Mouse (Mus musculus) brain, embryonic 14.5 days (tissue): ENCODE results near the gene Galnt14.

Experiments used
- CTCF ChIP-seq: fragments of 200-500 bp; IDR thresholded peaks from 2 replicates; pipeline ENCODE4 v1.5.1; 2012; ENCODE audit warnings: inconsistent platforms, mild to moderate bottlenecking, moderate library complexity, borderline replicate concordance; ENCODE audit not compliant: insufficient read depth, insufficient read length; ENCODE audit errors: extremely low read depth
- POLR2A ChIP-seq: fragments of 200-500 bp; IDR thresholded peaks from 2 replicates; pipeline ENCODE4 v1.6.1; 2012; ENCODE audit warnings: mild to moderate bottlenecking, inconsistent platforms, borderline replicate concordance; ENCODE audit not compliant: poor library complexity, insufficient read depth, insufficient read length, severe bottlenecking; ENCODE audit errors: extremely low read depth

DNA sequence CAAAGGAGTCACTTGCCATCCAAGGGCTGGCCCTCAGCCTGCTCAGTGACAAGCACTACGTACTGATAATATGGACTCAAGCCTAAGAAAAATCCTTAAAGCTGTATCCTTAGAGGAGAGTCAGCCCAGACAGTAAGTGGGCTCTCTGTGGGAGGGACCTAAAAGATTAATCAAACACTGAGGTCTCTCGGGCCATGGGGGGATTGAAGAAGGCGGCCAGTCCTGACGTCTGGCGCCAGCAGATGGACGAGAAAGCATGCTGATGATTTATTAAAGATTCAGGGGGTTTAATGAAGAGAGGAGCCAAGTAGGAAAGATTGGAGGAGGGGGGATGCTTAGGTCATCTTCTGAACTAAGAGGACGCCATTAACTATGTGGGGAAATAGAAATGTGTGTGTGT lies 162.1 kb downstream of the Galnt14 start:
- TF ChIP-seq CTCF = no peak
- TF ChIP-seq POLR2A = no peak
